Mouse (Mus musculus) ES-E14 (cell line): ENCODE data around the gene Itga3.

Experiments
- CHD2 ChIP-seq: IDR thresholded peaks from 2 replicates; pipeline ENCODE4 v1.6.1; 2014; ENCODE audit warnings: mild to moderate bottlenecking, low read depth, low read length, inconsistent platforms
- HCFC1 ChIP-seq: IDR thresholded peaks from 2 replicates; pipeline ENCODE4 v1.6.1; 2012; ENCODE audit warnings: low read length, inconsistent platforms, borderline replicate concordance; ENCODE audit not compliant: insufficient read depth
- MAFK ChIP-seq: IDR thresholded peaks from 2 replicates; pipeline ENCODE4 v1.6.1; 2014; ENCODE audit warnings: mild to moderate bottlenecking, low read depth, low read length, inconsistent platforms; ENCODE audit not compliant: insufficient read depth
- ZC3H11A ChIP-seq: IDR thresholded peaks from 2 replicates; pipeline ENCODE4 v1.6.1; 2012; ENCODE audit warnings: low read depth, mild to moderate bottlenecking, inconsistent platforms, low read length, borderline replicate concordance
- ZNF384 ChIP-seq: IDR thresholded peaks from 2 replicates; pipeline ENCODE4 v1.6.1; 2012; ENCODE audit warnings: low read depth, low read length, inconsistent platforms

- TF ChIP-seq ZC3H11A (no peak), ZNF384 (0 out of 2 replicates have a peak, but pooled peaks have one; percentile 13), CHD2 (no peak), HCFC1 (no peak), MAFK (no peak)
Measured at GRCm38 (mm10) chr11:95105274-95105874, 28.8 kb upstream of the Itga3 start.
